Mouse (Mus musculus): ENCODE results near the gene Fat2.

The Fat2 gene

DNA sequence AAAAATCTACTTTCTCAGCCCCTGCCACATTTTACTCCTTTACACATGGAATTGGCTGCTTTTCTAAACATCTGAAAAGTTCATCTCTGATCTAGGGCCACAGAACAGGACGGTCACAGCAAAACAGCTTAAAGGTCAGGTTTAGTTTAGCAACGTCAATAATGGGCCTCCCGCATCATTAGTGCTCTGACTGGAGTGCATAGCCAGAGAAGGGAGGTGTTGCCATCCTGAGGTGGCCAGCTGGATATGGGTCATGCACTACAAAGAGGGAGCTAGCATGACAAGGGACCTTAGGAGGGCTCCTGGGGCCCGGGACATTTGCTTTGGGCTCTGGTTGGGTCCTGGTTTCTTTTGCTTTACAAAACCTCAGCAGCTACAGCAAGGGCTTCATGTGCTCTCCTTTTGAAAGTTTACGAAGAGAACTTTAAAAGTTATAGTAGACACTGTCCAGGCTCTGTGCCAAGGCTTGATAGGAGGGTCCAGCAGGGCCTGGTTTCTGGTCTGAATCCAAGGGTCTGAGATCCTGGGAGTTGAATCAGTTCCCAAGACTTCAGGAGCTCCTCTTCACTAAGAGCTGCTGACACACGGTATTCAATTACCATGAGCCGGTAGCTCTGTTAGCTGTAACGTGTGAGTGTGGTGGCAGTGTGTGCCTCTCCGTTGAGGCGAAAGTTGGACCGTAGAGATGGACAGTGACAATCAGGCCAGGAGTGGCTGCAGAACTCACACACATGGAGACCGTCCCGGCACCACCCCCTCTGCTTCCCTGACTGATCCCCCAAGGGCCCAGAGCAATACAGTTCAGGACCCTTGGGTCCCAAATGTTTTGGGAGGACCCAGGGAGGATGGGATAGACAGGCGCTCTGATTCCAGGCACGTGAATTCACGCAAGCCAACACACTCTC, 6.2 kb downstream of the Fat2 start:
- no peak for DNase-seq

DNA sequence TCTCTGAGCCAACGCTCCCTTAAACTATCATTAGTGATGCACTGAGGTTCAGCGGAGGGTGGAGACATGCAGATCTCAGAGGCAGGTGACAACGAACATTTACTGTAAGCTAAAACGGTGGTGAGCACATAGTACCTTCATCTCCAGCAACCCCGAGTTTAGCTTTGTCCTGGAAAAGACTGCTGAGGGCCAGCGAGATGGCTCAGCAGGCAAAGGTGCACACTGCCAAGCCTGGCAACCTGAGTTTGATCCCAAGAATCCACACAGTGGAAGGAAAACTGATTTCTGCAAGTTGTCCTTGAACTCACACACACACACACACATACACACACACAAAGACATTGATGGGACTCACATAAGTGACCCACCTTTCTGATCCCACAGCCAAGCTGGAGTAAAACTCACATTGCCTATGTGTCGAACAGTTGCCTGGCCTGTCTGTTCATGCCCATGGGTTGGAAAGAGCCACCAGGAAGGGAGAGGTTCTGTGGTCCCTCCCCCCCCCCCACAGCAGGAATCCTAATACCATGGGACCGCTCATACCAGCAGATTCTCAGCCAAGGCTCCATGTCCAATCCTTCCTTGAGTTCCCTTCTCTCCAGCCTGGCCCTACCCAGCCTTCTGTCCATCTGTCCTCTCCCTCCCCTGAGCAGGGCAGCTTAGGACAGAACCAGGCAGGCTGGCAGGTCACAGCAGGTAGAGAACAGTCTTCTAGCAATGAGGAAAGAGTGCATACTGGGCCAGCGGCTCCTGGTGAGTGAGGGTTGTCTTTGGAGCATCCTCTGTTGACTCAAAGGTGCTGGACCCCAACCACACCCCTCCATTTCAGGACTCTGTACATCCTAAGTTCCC, 8.6 kb downstream of the Fat2 start:
- no peak for DNase-seq

DNA sequence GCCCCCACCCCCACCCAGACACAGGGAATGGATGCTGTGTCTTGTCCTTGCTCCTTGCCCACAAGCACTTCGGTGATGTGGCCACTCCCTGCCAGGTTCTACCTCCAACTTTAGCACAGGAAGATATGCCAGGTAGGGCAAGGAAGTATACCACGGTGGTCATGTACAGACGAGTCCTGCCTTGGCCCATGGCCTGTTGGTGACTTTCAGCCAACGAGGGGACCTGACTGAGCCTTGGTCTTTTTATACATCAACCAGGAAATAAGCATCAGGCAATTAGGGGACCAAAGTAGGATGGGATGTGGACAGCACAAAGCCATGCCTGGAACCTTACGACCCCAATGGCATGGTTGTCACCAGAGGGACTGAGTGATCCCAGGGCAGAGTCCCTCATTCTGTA, 9.3 kb downstream of the Fat2 start:
- no peak for DNase-seq

DNA sequence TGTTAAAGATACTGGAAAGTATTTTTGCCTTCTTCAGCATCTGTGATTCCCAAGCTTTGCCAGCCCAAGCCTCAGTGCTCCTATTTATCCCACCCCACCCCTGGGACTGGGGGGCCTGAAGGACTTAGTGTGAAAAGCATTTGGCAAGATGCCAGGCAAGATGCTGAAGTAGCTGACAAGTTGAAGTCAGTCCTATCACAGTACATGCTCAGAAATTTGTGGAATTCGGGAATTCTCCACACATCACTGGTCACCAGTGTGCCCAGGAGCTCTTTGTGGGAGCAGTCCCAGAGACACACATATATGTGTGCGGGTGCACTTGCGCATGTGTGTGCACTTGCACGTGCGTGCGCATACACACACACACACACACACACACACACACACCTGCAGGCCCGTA, 10.2 kb downstream of the Fat2 start:
- DNase-seq, result no peak

DNA sequence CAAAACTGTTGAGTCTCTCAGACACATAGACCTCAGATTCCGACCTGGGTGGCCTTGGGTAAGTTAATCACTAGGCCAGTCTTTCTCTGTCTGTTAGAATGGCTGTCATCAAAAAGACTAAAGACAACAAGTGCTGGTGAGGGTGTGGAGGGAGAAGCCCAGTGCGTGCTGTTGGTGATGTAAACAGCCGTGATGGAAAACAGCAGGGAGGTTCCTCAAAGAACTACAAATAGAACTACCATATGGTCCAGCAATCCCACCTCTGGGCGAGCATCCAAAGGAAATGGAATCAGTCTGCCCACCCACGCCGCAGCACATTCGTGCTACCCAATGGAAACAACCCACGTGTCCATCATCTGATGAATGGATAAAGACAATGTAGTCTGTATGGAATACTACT, 12.5 kb downstream of the Fat2 start:
- DNase-seq, result no peak

DNA sequence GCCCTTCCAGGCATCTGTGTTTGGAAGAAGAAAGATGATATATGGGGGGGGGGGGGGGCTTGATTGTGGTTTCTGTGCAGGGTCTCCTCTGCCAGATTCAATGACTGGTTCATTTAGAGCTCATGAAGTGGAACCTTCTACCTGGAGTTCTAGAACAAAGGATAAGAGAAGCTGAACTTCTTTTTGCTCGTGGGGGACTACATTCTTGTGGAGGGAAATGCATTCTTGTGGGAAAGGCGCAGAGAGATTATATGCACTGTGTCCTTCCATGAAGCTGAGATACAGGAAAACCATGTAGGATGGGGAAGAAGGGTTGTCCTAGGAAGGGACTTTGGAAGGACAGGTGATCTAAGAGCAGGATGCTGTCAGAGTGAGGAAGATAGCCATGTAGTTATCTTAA, 15.4 kb downstream of the Fat2 start:
- DNase-seq, result no peak

DNA sequence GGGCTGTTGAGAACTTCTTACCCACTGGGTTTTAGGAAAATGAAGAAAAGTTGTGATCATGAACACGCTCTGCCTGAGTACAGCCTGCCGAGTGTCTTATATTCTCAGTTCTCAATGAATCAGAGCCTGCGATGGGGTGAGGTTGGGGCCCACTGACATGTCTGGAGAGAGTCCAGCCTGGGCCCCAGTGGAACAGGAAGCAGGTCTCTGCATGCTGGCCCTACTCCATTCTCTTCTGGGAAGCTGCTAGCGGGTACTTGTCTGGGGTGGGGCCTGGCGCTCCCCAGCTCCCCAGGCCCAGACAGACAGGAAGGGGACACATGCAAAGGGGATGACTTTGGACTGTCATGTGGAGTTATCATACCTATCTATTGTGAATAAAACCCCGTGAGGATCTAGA, 20.4 kb downstream of the Fat2 start:
- DNase-seq, result no peak

DNA sequence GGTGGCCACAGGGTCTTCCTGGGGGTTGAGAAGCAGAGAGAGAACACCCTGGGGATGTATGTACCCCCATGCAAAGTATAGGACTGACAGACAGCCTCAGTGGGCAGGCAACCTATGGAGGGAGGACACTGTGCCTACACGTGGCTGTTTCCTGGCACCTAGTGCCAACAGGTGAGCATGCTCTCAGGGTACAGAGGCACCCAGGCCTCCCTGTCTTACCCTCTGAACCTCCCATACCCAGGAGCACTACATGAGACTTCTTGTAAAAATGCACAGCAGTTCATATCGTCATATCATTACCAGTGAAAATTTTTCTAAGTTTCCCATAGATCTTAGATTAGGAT, 21.7 kb downstream of the Fat2 start:
- no peak for DNase-seq

DNA sequence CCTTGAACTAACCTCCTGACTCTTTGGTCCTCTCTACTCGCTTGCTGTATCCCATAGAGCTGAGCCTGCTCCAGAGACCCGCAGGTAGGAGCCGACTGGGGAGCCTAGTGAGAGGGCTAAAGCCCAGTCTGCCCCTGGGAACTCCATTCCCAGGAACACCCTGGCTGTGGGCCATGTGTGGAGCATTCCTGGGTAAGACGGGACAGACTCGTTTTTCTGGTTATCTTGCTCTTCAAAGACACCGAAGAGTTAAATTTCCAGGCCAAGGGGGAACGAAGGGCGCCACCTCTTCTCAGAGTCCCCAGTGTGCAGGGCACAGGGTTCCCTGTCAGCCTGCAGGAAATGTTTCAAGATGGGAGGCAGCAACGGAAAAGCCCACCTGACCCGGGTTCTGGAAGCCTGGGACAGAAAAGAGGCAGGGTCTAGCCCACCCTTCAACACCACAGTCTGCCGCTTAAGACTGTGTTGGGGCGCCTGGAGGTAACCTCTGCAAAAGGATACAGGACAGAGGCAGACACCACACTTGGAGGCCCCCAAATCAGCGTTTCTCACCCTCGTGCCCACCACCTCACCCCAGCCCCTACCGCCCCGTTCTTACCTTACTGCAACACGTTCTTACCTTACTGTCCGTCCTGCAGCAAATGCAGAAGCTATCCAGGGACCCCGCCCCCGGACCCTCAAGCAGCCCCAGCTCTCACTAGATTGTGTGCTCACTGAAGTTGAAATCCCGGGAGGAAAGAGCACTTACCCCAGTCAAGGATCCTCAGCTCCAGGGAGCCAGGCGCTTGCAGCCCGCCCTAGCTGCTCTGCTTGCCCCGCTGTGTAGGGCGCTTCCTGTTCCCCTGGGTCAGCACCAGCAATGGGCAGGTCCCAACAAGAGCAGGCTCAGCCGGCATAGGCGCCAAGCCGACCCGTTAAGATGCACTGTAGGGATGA, 22.3 kb downstream of the Fat2 start:
- no peak for DNase-seq

DNA sequence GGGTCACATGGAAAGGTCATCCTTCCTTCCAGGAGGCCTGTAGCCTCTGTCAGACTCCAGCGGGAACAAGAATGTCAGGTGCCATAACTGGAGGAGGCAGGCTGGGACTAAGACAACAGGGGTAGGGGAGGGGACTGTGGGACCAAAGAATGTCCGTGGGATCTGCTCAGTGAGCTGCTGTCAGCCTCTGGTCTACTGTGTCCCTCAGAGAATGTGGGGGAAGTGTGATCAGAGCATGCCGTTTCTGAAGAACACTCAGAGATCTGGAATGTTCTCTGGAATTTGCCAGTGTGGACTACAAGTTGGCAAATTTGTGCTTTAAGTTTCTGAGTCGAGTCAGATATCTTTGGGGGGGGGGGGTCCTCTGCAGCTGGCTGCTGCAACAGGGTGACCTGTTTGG, 34.0 kb downstream of the Fat2 start:
- no peak for DNase-seq

DNA sequence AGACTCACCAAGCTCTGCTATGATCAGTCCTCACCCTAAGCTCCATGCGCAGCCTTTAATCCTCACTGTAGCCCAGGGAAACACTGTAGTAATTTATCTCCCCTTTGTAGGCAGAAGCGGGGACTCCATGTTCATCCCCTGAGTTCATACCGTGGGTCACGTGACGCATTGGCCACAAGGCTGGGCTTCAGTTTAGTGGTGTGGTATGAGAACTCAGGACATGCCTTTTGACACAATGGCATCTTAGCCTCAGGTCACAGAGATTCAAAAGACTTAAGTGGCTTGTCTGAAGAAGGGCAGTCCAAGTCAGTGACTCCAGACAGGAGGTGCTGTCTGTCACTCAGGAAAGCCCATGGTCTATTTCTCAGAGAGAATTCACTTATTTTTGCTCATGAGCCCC, 43.2 kb downstream of the Fat2 start:
- no peak for DNase-seq

DNA sequence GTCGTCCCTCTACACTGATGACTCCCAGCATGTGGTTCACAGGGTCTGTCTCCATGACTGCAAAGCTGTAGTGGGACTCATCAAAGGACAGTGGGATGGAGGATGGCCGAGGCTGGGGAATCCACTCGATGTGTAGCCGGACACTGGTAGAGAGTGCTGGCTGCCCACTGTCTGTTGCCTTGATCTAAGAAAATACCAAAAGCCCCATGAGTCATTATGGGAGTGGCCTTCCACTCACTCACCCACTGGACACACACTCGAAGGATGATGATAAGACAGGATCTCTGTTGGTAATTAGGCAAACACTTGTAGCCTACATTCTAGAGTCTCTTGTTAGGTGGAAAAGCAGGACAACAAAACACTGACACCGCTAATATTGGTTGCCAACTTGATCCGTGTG, 44.5 kb downstream of the Fat2 start:
- no peak for DNase-seq

DNA sequence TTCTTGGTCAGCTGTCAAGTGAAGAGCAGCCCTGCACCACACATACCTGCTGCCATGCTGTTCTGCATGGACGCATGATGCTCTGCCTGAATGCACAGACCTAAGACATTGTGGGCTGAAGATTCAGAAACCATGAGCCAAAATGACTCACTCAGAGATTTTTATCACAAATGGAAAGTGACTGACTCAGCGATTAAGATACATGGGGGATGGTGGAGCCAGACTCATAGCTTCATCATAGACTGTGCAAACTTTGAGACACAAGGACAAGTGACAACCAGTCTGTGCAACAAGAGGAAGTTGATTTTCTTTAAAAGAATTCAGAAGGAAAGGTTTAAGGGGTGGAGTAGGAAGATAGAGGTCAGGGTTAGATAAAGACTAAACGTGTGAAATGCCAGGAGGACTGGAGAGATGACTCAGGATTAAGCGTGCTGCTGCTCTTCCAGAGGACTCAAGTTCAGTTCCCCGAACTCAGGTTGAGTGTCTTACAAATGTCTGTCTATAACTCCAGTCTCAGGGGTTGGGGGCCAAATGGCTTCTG, 46.4 kb downstream of the Fat2 start:
- no peak for DNase-seq

DNA sequence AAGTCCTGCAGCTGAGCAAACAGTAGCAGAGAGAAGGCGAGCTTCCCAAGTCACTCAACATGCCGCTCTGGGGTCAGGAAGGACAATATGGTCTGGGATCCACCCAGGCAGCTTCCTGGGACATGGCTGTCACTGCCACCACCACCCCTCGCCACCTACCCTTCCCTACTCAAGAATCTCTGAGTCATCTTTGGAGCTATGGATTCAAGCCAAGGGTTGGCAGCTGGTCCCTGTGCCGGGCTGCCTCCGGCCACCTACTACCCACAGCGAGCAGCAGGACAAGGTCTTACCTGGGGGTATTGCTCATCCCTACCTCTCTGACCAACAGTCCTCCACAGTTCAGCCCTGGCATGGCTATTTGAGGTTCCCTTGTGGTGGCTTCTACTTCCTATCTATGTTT, 61.6 kb downstream of the Fat2 start:
- no peak for DNase-seq

DNA sequence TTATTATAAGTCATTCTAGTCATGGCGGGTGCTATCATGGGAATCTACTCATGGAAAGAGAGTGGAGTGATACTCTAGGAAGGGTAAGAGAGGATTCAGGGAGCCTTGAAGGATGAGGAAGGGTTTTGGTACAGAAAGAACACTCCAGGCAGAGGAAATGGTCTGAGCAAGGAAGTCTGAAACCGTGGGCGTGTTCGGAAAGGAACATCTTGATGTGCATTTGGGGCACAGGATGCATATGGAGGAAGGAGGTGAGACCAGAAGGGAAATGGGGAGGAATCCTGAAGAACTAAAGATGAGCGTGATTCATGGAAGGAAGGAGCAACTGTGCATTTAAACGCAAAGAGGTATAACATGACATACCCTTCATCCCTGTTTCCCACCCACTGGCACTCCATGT, 67.8 kb downstream of the Fat2 start:
- DNase-seq, result no peak

DNA sequence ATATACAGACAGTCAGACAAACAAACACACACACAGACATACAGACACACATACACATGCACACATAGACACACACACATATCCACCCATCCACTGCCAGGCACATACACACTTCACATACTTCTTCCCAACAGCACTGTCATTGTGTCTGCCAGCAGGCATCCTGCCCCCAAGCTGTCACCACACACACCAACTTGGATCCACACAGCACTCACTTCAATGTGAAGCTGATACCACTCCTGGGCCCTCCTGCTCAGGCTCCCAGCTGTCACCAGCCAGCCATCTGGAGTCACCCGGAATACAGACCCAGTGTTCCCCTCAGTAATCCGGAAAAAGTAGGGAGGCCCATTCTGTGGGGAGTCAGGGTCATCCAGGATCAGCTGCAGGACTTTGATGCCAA, 70.7 kb downstream of the Fat2 start:
- no peak for DNase-seq

DNA sequence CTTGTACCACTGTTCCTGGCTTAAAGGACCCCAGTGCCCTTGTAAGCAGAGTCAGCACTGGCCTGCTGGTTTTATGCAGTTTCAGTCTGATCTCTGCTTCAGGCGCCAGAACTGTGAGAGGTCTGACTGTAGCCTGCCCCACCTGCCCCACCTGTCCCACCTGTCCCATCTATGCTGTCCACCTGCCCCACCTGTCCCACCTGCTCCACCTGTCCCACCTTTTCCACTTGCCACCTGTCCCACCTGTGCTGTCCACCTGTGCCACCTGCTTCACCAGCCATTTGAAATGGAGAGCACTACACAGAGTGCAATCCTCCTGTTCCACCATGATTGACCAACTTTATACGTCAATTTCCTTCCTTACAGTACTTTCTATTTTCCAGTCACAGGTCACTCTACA, 72.0 kb downstream of the Fat2 start:
- DNase-seq, result no peak

DNA sequence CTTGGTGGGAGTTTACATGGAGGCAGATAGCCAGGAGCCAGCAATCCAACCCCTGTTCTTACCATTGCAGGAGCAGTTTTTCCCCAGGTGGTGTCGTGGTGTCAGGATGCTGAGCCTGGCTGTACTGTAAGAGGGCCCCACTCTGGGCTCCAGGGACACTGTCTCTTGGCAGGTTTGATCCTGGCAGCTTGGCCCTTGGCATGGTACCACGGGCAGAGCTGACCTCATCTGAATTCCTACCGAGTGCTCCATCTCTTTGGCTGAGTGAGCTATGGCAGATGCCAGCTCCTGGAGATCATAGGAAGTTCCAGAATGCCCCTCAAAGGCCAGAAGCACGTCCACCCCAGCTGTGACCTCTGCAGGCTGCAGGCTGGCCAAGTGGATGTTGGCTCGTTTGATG, 74.4 kb downstream of the Fat2 start:
- no peak for DNase-seq

DNA sequence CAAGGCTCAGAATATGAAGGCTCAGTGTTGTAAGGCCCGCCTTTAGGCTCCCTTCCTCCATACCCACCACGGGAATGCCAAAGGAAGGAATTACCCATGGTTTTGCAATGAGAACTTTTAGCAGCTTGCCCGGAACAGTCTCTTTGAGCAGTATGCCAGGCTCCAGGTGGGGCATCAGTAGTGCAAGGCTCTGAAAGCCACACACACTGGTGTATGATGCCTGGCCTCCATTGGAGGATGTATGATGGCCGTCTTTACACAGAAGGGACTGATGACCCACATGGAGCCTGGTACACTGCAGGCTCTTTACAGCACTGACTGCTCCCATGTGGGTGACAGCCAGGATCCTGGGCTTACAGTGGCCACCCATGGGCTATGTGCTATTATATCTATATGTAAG, 75.3 kb downstream of the Fat2 start:
- DNase-seq, result no peak

DNA sequence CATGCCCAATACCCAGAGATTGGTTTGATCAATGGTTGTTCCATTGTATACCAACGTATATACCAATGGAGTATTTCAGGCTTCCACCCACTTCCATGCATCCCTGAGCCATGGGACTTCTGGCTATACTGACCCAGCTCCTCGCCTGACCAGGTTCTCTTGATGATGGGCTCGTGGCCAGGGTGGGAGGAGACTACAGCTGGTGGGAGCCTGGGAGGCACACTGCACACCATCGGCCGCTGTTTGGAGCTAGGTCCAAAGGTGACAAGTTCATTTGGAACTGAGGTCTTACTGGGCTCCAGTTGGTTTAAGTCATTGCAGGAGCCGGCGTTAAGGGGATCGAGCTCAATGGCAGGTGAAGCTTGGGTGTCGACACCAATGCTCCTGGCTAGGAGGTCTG, 83.0 kb downstream of the Fat2 start:
- no peak for DNase-seq

DNA sequence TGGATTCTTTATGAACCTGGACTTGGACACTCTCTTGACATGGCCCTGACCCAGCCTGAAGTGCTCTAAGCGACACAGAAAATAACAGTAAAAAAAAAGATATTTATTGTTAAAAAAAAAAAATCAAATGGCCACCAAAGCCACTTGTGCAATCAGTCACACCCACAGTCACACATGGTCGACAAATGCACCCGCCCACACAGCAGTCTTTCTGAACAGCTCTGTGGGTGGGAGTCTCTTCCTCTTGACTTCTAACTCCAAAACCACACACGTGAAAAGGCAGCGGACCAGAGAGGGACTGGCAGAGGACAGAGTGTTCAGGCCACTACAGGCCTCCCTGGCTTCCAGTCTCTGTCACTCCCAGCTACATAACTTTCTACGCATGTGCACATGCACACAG, 85.8 kb downstream of the Fat2 start:
- no peak for DNase-seq

DNA sequence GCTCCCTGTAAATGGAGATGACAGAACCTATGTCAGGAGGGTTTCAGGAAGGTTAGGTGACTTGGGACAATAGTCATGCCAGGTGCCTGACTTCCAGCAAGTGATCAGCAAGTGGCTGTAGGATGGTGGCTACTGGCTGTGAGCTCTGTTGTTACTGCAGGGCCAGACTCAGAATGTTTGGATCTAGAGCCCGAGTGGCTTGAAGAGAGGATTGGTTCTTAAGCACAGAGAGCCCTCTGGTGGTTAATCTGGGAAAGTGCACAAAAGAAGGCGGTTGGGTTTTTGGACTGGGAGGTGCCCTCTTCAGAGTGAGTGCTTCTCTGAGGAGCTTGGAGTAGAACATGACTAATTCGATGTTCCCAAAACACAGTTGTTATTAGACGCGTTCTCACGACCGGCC, 95.8 kb downstream of the Fat2 start:
- peak; percentile 66 for DNase-seq

DNA sequence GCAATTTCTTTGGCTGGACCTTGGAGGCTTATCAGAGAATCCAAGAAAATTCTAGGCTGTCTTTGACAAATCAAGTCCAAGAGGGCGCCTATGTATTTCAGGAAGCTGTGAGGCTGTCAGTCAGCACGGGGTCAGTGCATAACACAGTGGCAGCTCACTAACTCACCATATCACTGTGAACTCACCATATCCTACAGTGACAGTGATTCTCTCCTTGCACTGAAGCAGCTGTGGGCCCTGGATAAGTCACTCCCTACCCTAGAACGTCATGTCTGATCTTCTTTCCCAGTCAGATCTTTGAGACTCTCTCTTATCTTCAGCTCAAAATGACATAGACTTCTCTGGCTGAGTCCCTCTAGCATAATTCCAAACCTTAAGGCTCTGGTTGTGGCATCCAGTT, 96.9 kb downstream of the Fat2 start:
- DNase-seq, result no peak
